ENCODE assay signal across 8 mouse cellular contexts in genomic region chr7:36696406-36697117, GRCm38 (mm10). TPM values are rescaled to one million over a fixed set of nuclear protein-coding genes. Genes with fewer than 3 reads are reported as not detected.
DNase-seq lines count a peak whose midpoint lies in the region; ATAC-seq and TF ChIP-seq lines count a peak whose summit lies in the region.

No protein-coding gene starts in this region.

- WGBS in heart, adult 2 months = 1% methylated on average over 62 of the region's 62 CpGs
- 1% methylated on average over 57 of the region's 62 CpGs for WGBS in liver, embryonic 14.5 days (ENCODE audit: insufficient replicate concordance)
- WGBS in neural tube, embryonic 11.5 days = 0% methylated on average over 57 of the region's 62 CpGs

- peak overlapping the region; percentile 93 for H3K9ac ChIP-seq in heart, adult 2 months (ENCODE audit: low read depth, low read length)
- H3K9ac ChIP-seq in liver, embryonic 14.5 days (replicated peaks) = no peak overlapping the region
- peak overlapping the region; percentile 86 for H3K9ac ChIP-seq in neural tube, embryonic 11.5 days (ENCODE audit: low read length)

- no peaks in the 10 kb centered on the region; the same call in 1 of the 2 replicates for H3K79me2 ChIP-seq in heart, adult 2 months (replicated peaks; ENCODE audit: control insufficient read depth, insufficient read depth, low read length)

- no peak for ATAC-seq in liver, embryonic 14.5 days (ENCODE audit: insufficient read depth)
- peak; percentile 45 for ATAC-seq in neural tube, embryonic 11.5 days (ENCODE audit: insufficient read depth, low FRiP score, low TSS enrichment)

- H3K4me2 ChIP-seq in liver, embryonic 14.5 days (ENCODE audit: low read depth) = peak overlapping the region; percentile 66
- peak overlapping the region; percentile 94 for H3K4me2 ChIP-seq in neural tube, embryonic 11.5 days (ENCODE audit: low read depth)

- no peaks in the 10 kb centered on the region for H3K36me3 ChIP-seq in heart, adult 2 months (ENCODE audit: control insufficient read depth, insufficient read depth, low read length)
- H3K36me3 ChIP-seq in liver, embryonic 14.5 days (replicated peaks; ENCODE audit: control insufficient read depth, insufficient read depth, low read depth) = no peaks in the 10 kb centered on the region
- H3K36me3 ChIP-seq in neural tube, embryonic 11.5 days (ENCODE audit: control insufficient read depth, insufficient read depth, low read length) = no peaks in the 10 kb centered on the region

- no peaks in the 10 kb centered on the region for H3K9me3 ChIP-seq in liver, embryonic 14.5 days (ENCODE audit: control insufficient read depth, low read length)
- H3K9me3 ChIP-seq in neural tube, embryonic 11.5 days (ENCODE audit: control insufficient read depth, low read length) = no peaks in the 10 kb centered on the region

- TF ChIP-seq EP300 in heart, adult 2 months (IDR thresholded peaks at IDR 0.05; ENCODE audit: insufficient read depth, low read depth, low read length) = no peak
- no peak for TF ChIP-seq EP300 in liver, embryonic 14.5 days (IDR thresholded peaks at IDR 0.05; ENCODE audit: low read depth)

- DNase-seq in urinary bladder, adult 18-20 months (ENCODE audit: low spot score in 2 of 2) = peak; percentile 47 to 70
- DNase-seq in urinary bladder, postnatal 10 days (ENCODE audit: low spot score) = no peak
- DNase-seq in embryo, embryonic 10.5 days (ENCODE audit: low spot score) = peak; percentile 84
- peak; percentile 80 to 85 for DNase-seq in heart, adult 2 months
- peak; percentile 31 for DNase-seq in kidney, adult 11 months
- no peak for DNase-seq in liver, embryonic 14.5 days (ENCODE audit: low read depth in 3 of 3, low spot score in 3 of 3)
- peak; percentile 89 for DNase-seq in neural tube, embryonic 11.5 days (ENCODE audit: low spot score)
- peak; percentile 56 to 60 for DNase-seq in urinary bladder, postnatal 36 days (ENCODE audit: low spot score in 2 of 2)

- peak overlapping the region; percentile 94 for H3K27ac ChIP-seq in heart, adult 2 months
- H3K27ac ChIP-seq in liver, embryonic 14.5 days = no peak overlapping the region
- H3K27ac ChIP-seq in neural tube, embryonic 11.5 days (ENCODE audit: low read depth, low read length) = peak overlapping the region; percentile 92

- TF ChIP-seq POLR2A in heart, adult 2 months (IDR thresholded peaks at IDR 0.05; ENCODE audit: insufficient read depth, low read depth, low read length) = no peak

- no peak for TF ChIP-seq CTCF in heart, adult 2 months (IDR thresholded peaks at IDR 0.05)
- no peak for TF ChIP-seq CTCF in liver, embryonic 14.5 days (IDR thresholded peaks at IDR 0.05; ENCODE audit: low read depth)

- peak overlapping the region; percentile 77 for H3K4me3 ChIP-seq in heart, adult 2 months
- H3K4me3 ChIP-seq in liver, embryonic 14.5 days (ENCODE audit: insufficient read depth in 1 of 2, low read depth in 2 of 2, low read length in 2 of 2) = peak overlapping the region; percentile 40 to 52
- H3K4me3 ChIP-seq in neural tube, embryonic 11.5 days (ENCODE audit: low read depth, low read length) = peak overlapping the region; percentile 92

- intact Hi-C loops in heart, adult 2 months (cut with DNase I) = no loop called here

- peaks cover 1% of the 10 kb centered on the region for H3K4me1 ChIP-seq in heart, adult 2 months (ENCODE audit: control insufficient read depth, insufficient read depth, low read length)
- H3K4me1 ChIP-seq in liver, embryonic 14.5 days (replicated peaks; ENCODE audit: control insufficient read depth in 2 of 2, insufficient read depth in 2 of 2, low read length in 1 of 2) = no peaks in the 10 kb centered on the region
- H3K4me1 ChIP-seq in neural tube, embryonic 11.5 days (ENCODE audit: control insufficient read depth, insufficient read depth, low read length) = peaks cover 21% of the 10 kb centered on the region

- peaks cover 12% of the 10 kb centered on the region for H3K27me3 ChIP-seq in heart, adult 2 months (ENCODE audit: control insufficient read depth, insufficient read depth, low read length)
- peaks cover 81% of the 10 kb centered on the region for H3K27me3 ChIP-seq in liver, embryonic 14.5 days (ENCODE audit: control insufficient read depth, insufficient read depth, low read length)
- H3K27me3 ChIP-seq in neural tube, embryonic 11.5 days (ENCODE audit: control insufficient read depth, insufficient read depth, low read length) = peaks cover 30% of the 10 kb centered on the region

RNA-seq across cellular contexts. Expression of gene Tshz3, which starts 1.4 kb away (rescaled TPM):
- total RNA-seq in heart, adult 2 months (2021) = 1 to 10 TPM; 3.5 to 4.3 TPM
- 1.8 and 3.6 TPM in 2 replicates for polyA plus RNA-seq in heart, adult 2 months (2012; rRNA removed)
- polyA plus RNA-seq in liver, embryonic 14.5 days (2012; rRNA removed) = 0.40 and 0.48 TPM in 2 replicates
- 0.33 and 0.34 TPM in 2 replicates for polyA plus RNA-seq in liver, embryonic 14.5 days (2014; fragmentation: Nextera tagmentation; extraction: Ambion mirVana)
- polyA plus RNA-seq in neural tube, embryonic 11.5 days (2014; fragmentation: Nextera tagmentation; extraction: Ambion mirVana) = 15.2 and 16.3 TPM in 2 replicates

Comparison
In these comparisons a context has a peak if more than half of its experiments do, and no peak if none do; other contexts are left out.
1. DNase-seq: peak in urinary bladder, adult 18-20 months (2 of 2), embryo, embryonic 10.5 days (single experiment), heart, adult 2 months (2 of 2), kidney, adult 11 months (single experiment), neural tube, embryonic 11.5 days (single experiment) and urinary bladder, postnatal 36 days (2 of 2); none in urinary bladder, postnatal 10 days (single experiment) and liver, embryonic 14.5 days (0 of 3).
2. Peak in every context shown above with its lines, with median percentiles within 50 percentile points of each other: H3K4me3 ChIP-seq.